In genomic region chr6:108367412-108367811, GRCm38 (mm10) we compare ENCODE assay signal across 11 mouse cellular contexts.
DNase-seq lines count a peak whose midpoint lies in the region; ATAC-seq and TF ChIP-seq lines count a peak whose summit lies in the region.
"Had no signal": no experiment of that assay in that cellular context is flagged by ENCODE, and none has a peak within 500 bp of the region (broad histone marks: within the 10 kb centered on the region; RNA-seq: fewer than 3 reads in every experiment).

No protein-coding gene starts in this region.

- 84% methylated on average over 4 of the region's 4 CpGs for WGBS in cerebellum, adult 2 months
- WGBS in kidney, embryonic 14.5 days = 82% methylated on average over 4 of the region's 4 CpGs
- 87% methylated on average over 4 of the region's 4 CpGs for WGBS in stomach, postnatal 0 days

- no peak overlapping the region for H3K9ac ChIP-seq in kidney, embryonic 14.5 days (ENCODE audit: low read depth, low read length)
- H3K9ac ChIP-seq in stomach, postnatal 0 days (ENCODE audit: low read length) = no peak overlapping the region
- H3K9ac ChIP-seq: heart, embryonic 15.5 days had no signal

- H3K27ac ChIP-seq in cerebellum, adult 2 months (ENCODE audit: insufficient read depth, low read length) = no peak overlapping the region
- no peak overlapping the region for H3K27ac ChIP-seq in kidney, embryonic 14.5 days (ENCODE audit: low read depth, low read length)
- H3K27ac ChIP-seq in stomach, postnatal 0 days (replicated peaks) = no peak overlapping the region
- H3K27ac ChIP-seq: heart, embryonic 15.5 days had no signal

- H3K36me3 ChIP-seq in kidney, embryonic 14.5 days (ENCODE audit: control insufficient read depth, insufficient read depth, low read length) = peaks cover 15% of the 10 kb centered on the region; the same call in 1 of the 2 replicates
- H3K36me3 ChIP-seq in stomach, postnatal 0 days (ENCODE audit: control insufficient read depth, insufficient read depth, low read length) = peaks cover 6% of the 10 kb centered on the region; the same call in 1 of the 2 replicates

- no peaks in the 10 kb centered on the region for H3K27me3 ChIP-seq in cerebellum, adult 2 months (ENCODE audit: control insufficient read depth, insufficient read depth, low read length)
- no peaks in the 10 kb centered on the region for H3K27me3 ChIP-seq in kidney, embryonic 14.5 days (ENCODE audit: control insufficient read depth, insufficient read depth, low read length)
- no peaks in the 10 kb centered on the region for H3K27me3 ChIP-seq in stomach, postnatal 0 days (ENCODE audit: control insufficient read depth, insufficient read depth, low read length)
- H3K27me3 ChIP-seq: heart, embryonic 15.5 days had no signal

- no peak for DNase-seq in cerebellum, adult 2 months
- no peak for DNase-seq in cerebellum, adult 11-12 months
- no peak for DNase-seq in kidney, postnatal 25 days
- DNase-seq in retina, embryonic 14.5 days (ENCODE audit: low spot score) = peak; percentile 14
- DNase-seq in retina, postnatal 1 day = no peak
- no peak for DNase-seq in stomach, postnatal 0 days (ENCODE audit: low spot score)
- no peak for DNase-seq in testis, postnatal 10 days (ENCODE audit: low spot score)
- DNase-seq: cerebellum, postnatal 10 days; right cerebral cortex, adult 18-20 months had no signal

- no peak overlapping the region for H3K4me2 ChIP-seq in kidney, embryonic 14.5 days (replicated peaks; ENCODE audit: low read depth, low read length)
- no peak overlapping the region for H3K4me2 ChIP-seq in stomach, postnatal 0 days (replicated peaks; ENCODE audit: low read depth)
- H3K4me2 ChIP-seq: heart, embryonic 15.5 days had no signal

- 0 out of 2 replicates have a peak, but pooled peaks have one; percentile 11 for TF ChIP-seq CTCF in cerebellum, adult 2 months (IDR thresholded peaks at IDR 0.05; ENCODE audit: borderline replicate concordance, insufficient read depth, low read depth, low read length)
- peak; percentile 73 for TF ChIP-seq CTCF in stomach, postnatal 0 days (IDR thresholded peaks at IDR 0.05; ENCODE audit: low read depth)

- H3K9me3 ChIP-seq in kidney, embryonic 14.5 days (ENCODE audit: control insufficient read depth, low read length) = no peaks in the 10 kb centered on the region
- no peaks in the 10 kb centered on the region for H3K9me3 ChIP-seq in stomach, postnatal 0 days (ENCODE audit: control insufficient read depth, low read length)
- H3K9me3 ChIP-seq: heart, embryonic 15.5 days had no signal

- no peak overlapping the region for H3K4me3 ChIP-seq in cerebellum, adult 2 months (replicated peaks; ENCODE audit: insufficient read depth, low read depth, low read length)
- no peak overlapping the region for H3K4me3 ChIP-seq in kidney, embryonic 14.5 days (ENCODE audit: low read length)
- no peak overlapping the region for H3K4me3 ChIP-seq in stomach, postnatal 0 days (ENCODE audit: low read depth, low read length)
- H3K4me3 ChIP-seq: heart, embryonic 15.5 days had no signal

- no peak for TF ChIP-seq POLR2A in cerebellum, adult 2 months (IDR thresholded peaks at IDR 0.05; ENCODE audit: borderline replicate concordance, insufficient read depth, low read length)

- ATAC-seq in kidney, embryonic 14.5 days (ENCODE audit: low FRiP score, low TSS enrichment) = peak; percentile 43; the same call in 1 of the 2 replicates
- no peak for ATAC-seq in stomach, postnatal 0 days (ENCODE audit: low FRiP score, low TSS enrichment)

- no peak for TF ChIP-seq EP300 in stomach, postnatal 0 days (optimal IDR thresholded peaks at IDR 0.05)

- no peaks in the 10 kb centered on the region for H3K4me1 ChIP-seq in cerebellum, adult 2 months (ENCODE audit: control insufficient read depth, insufficient read depth, low read length)
- no peaks in the 10 kb centered on the region for H3K4me1 ChIP-seq in kidney, embryonic 14.5 days (ENCODE audit: control insufficient read depth, insufficient read depth, low read length)
- no peaks in the 10 kb centered on the region for H3K4me1 ChIP-seq in stomach, postnatal 0 days (replicated peaks; ENCODE audit: control insufficient read depth, insufficient read depth)
- H3K4me1 ChIP-seq: heart, embryonic 15.5 days had no signal
